Mouse (Mus musculus): ENCODE data around the gene Miga2.

DNA sequence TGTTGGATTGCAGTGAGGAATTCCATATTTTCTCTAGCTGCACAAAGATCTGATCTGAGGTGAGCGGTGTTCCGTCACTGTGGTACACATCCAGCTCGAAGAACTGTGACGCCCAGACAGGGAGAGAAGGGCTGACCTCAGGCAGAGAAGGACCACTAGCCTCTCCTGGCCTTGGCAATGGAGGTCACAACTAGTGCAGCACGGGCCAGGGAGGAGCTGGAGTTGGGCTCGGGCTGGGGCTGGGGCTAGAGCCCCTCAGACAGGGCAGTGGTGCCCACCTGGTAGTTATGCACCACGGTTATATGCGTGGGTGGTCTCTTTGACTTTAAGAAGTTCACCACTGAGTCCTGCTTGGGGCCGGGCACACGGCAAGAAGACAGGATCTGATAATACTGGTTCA lies 43.7 kb downstream of the Miga2 start:
- TF ChIP-seq CTCF (IDR thresholded peaks at IDR 0.05; ENCODE audit: insufficient read depth, low read depth, low read length) (no peak), POLR2A (IDR thresholded peaks at IDR 0.05; ENCODE audit: insufficient read depth, low read depth, low read length) (no peak)

Data from olfactory bulb, adult 2 months (tissue).